Mouse (Mus musculus): ENCODE data around the gene Ppp1r14a.

- TF ChIP-seq EP300 (IDR thresholded peaks at IDR 0.05; ENCODE audit: low read depth) = no peak
- no peak for TF ChIP-seq CTCF (IDR thresholded peaks at IDR 0.05; ENCODE audit: low read depth)
Measured at GRCm38 (mm10) chr7:29340247-29340646, 51.1 kb downstream of the Ppp1r14a start.

Data from liver, postnatal 0 days (tissue).